Mouse (Mus musculus): Measurements from ENCODE around the gene Fam189a2. TPM values are rescaled to one million over a fixed set of nuclear protein-coding genes. Genes with fewer than 3 reads are reported as not detected.
A peak's percentile ranks its signal among the peaks of the same experiment; 100 is the strongest.

The Fam189a2 gene
- polyA plus RNA-seq, 1 experiment from 2014 or later: 0.27 TPM

GRCm38 (mm10) chr19:24058021-24058420 lies 27.2 kb upstream of the Fam189a2 start:
- DNase-seq (ENCODE audit: low spot score) (no peak), ATAC-seq (ENCODE audit: insufficient number of reproducible peaks, low FRiP score, low TSS enrichment, low read depth) (no peak)
- H3K9me3 ChIP-seq (ENCODE audit: control insufficient read depth, low read length): no peaks in the 10 kb centered on the region
- 79% methylated on average over 5 of the region's 5 CpGs for WGBS
- no peaks in the 10 kb centered on the region for H3K27me3 ChIP-seq (ENCODE audit: control insufficient read depth, insufficient read depth, low read length)
- no peak overlapping the region for H3K9ac ChIP-seq (ENCODE audit: low read length)
- no peaks in the 10 kb centered on the region for H3K4me1 ChIP-seq (ENCODE audit: control insufficient read depth, insufficient read depth, low read length)
- H3K36me3 ChIP-seq (ENCODE audit: control insufficient read depth, insufficient read depth, low read length): no peaks in the 10 kb centered on the region
- H3K4me2 ChIP-seq (ENCODE audit: low read depth, severe bottlenecking): no peak overlapping the region
- H3K4me3 ChIP-seq (ENCODE audit: low read depth, low read length): no peak overlapping the region
- no peak overlapping the region for H3K27ac ChIP-seq (replicated peaks; ENCODE audit: low read depth, low read length)

GRCm38 (mm10) chr19:24056880-24057279 lies 26.1 kb upstream of the Fam189a2 start:
- DNase-seq (ENCODE audit: low spot score): no peak
- no peak for ATAC-seq (ENCODE audit: insufficient number of reproducible peaks, low FRiP score, low TSS enrichment, low read depth)
- H3K9me3 ChIP-seq (ENCODE audit: control insufficient read depth, low read length): no peaks in the 10 kb centered on the region
- 95% methylated on average over 1 of the region's 1 CpGs for WGBS
- no peak overlapping the region for H3K27ac ChIP-seq (replicated peaks; ENCODE audit: low read depth, low read length)
- no peaks in the 10 kb centered on the region for H3K4me1 ChIP-seq (ENCODE audit: control insufficient read depth, insufficient read depth, low read length)
- no peak overlapping the region for H3K9ac ChIP-seq (ENCODE audit: low read length)
- H3K4me3 ChIP-seq (ENCODE audit: low read depth, low read length): no peak overlapping the region
- no peaks in the 10 kb centered on the region for H3K36me3 ChIP-seq (ENCODE audit: control insufficient read depth, insufficient read depth, low read length)
- H3K27me3 ChIP-seq (ENCODE audit: control insufficient read depth, insufficient read depth, low read length): no peaks in the 10 kb centered on the region
- H3K4me2 ChIP-seq (ENCODE audit: low read depth, severe bottlenecking): no peak overlapping the region

DNA sequence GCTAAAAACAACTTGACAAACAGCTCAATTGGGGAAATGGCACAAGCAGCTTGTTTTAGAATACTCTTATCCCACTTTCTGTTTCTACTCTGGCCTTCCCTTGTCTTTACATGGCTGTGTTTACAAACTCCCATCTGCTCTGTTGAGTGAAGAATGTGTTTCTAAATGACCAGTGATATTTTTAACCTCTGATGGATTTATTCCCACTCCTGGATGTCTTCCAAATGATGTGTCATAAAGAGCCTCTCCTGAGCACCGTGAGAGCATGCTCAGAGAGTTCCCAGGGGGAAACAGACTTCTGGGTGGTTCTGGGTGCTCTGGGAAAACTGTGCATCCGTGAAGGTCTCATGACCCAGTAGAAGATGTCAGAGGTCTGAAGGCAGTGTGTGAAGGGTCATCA lies 24.1 kb upstream of the Fam189a2 start:
- Histone ChIP-seq H3K9ac (ENCODE audit: low read length) (no peak overlapping the region), H3K4me1 (ENCODE audit: control insufficient read depth, insufficient read depth, low read length) (no peaks in the 10 kb centered on the region), H3K4me2 (ENCODE audit: low read depth, severe bottlenecking) (no peak overlapping the region), H3K36me3 (ENCODE audit: control insufficient read depth, insufficient read depth, low read length) (no peaks in the 10 kb centered on the region), H3K27ac (replicated peaks; ENCODE audit: low read depth, low read length) (no peak overlapping the region), H3K4me3 (ENCODE audit: low read depth, low read length) (no peak overlapping the region), H3K27me3 (ENCODE audit: control insufficient read depth, insufficient read depth, low read length) (no peaks in the 10 kb centered on the region), H3K9me3 (ENCODE audit: control insufficient read depth, low read length) (no peaks in the 10 kb centered on the region)
- 61% methylated on average over 2 of the region's 2 CpGs for WGBS
- ATAC-seq (ENCODE audit: insufficient number of reproducible peaks, low FRiP score, low TSS enrichment, low read depth): no peak
- DNase-seq (ENCODE audit: low spot score): no peak

DNA sequence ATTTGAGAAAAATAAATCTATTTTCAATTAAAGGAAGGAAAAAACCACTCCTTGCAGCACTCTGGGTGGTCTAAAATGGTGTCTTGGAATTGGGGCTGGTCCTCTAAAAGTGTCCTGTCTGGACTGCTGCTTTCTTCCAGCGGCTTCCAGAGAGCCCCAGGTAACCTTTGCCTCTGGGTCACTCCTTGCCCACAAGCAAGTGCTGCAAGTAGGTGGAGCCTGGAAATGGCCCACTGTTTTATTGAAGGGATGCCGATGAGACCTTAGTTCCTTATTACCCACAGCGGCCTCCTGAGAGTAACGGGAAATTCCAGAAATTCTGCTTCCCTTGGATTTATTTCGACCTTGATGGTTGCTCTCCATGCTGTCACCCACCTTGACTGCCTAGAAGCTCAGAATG lies 23.4 kb upstream of the Fam189a2 start:
- H3K9me3 ChIP-seq (ENCODE audit: control insufficient read depth, low read length): no peaks in the 10 kb centered on the region
- no peak overlapping the region for H3K9ac ChIP-seq (ENCODE audit: low read length)
- no peak for ATAC-seq (ENCODE audit: insufficient number of reproducible peaks, low FRiP score, low TSS enrichment, low read depth)
- 27% methylated on average over 5 of the region's 5 CpGs for WGBS
- peak; percentile 27 for DNase-seq (ENCODE audit: low spot score)
- no peaks in the 10 kb centered on the region for H3K36me3 ChIP-seq (ENCODE audit: control insufficient read depth, insufficient read depth, low read length)
- no peaks in the 10 kb centered on the region for H3K4me1 ChIP-seq (ENCODE audit: control insufficient read depth, insufficient read depth, low read length)
- no peak overlapping the region for H3K4me3 ChIP-seq (ENCODE audit: low read depth, low read length)
- no peak overlapping the region for H3K27ac ChIP-seq (replicated peaks; ENCODE audit: low read depth, low read length)
- no peaks in the 10 kb centered on the region for H3K27me3 ChIP-seq (ENCODE audit: control insufficient read depth, insufficient read depth, low read length)
- H3K4me2 ChIP-seq (ENCODE audit: low read depth, severe bottlenecking): no peak overlapping the region

DNA sequence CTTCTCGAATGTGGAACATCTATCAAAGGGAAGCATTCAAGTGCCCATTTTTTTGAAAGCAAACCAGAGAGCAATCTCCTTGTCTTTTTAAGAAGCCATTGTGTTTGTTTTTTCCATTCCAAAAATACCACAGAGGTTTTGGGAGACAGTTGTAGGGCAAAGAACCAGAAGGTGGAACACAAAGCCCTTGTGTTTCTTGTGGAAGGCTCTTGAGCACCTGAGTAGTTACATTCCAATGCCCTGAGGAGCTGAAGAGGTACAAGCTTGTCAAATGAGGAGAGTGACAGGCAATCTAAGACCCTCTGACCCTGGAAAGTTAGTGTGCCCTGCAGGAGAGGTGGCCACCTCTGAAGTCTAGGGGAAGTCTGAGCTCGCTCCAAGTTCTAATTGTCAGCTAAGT lies 19.7 kb upstream of the Fam189a2 start:
- no peak overlapping the region for H3K27ac ChIP-seq (replicated peaks; ENCODE audit: low read depth, low read length)
- ATAC-seq (ENCODE audit: insufficient number of reproducible peaks, low FRiP score, low TSS enrichment, low read depth) (no peak), DNase-seq (ENCODE audit: low spot score) (no peak)
- H3K36me3 ChIP-seq (ENCODE audit: control insufficient read depth, insufficient read depth, low read length): no peaks in the 10 kb centered on the region
- no peaks in the 10 kb centered on the region for H3K4me1 ChIP-seq (ENCODE audit: control insufficient read depth, insufficient read depth, low read length)
- 86% methylated on average over 2 of the region's 2 CpGs for WGBS
- no peak overlapping the region for H3K4me3 ChIP-seq (ENCODE audit: low read depth, low read length)
- no peaks in the 10 kb centered on the region for H3K27me3 ChIP-seq (ENCODE audit: control insufficient read depth, insufficient read depth, low read length)
- H3K9me3 ChIP-seq (ENCODE audit: control insufficient read depth, low read length): no peaks in the 10 kb centered on the region
- no peak overlapping the region for H3K9ac ChIP-seq (ENCODE audit: low read length)
- H3K4me2 ChIP-seq (ENCODE audit: low read depth, severe bottlenecking): no peak overlapping the region

DNA sequence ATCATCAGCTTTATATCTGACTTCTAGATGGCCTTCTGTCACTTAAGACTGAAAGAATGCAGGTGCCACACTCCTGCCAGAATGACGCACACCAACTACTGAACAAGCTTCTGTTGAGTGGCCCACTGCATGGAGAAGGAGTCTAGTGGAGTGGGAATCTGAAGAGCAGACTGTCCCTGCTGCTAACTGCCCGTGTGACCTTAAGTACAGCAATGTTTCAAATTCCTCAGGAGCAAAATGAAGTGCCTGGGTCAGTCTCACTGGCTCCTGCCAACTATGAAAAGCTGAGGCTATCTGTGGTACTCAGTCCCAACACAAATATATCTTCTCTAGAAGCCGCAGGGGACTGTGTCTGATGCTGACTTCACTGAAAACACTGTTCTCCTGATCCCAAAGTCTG lies 18.5 kb upstream of the Fam189a2 start:
- WGBS: 82% methylated on average over 3 of the region's 3 CpGs
- no peak for ATAC-seq (ENCODE audit: insufficient number of reproducible peaks, low FRiP score, low TSS enrichment, low read depth)

GRCm38 (mm10) chr19:24046395-24046993 lies 15.7 kb upstream of the Fam189a2 start:
- DNase-seq (ENCODE audit: low spot score) (no peak), ATAC-seq (ENCODE audit: insufficient number of reproducible peaks, low FRiP score, low TSS enrichment, low read depth) (no peak)
- H3K27ac ChIP-seq (replicated peaks; ENCODE audit: low read depth, low read length): no peak overlapping the region
- no peak overlapping the region for H3K4me3 ChIP-seq (ENCODE audit: low read depth, low read length)
- H3K36me3 ChIP-seq (ENCODE audit: control insufficient read depth, insufficient read depth, low read length): no peaks in the 10 kb centered on the region
- WGBS: 88% methylated on average over 10 of the region's 10 CpGs
- H3K9me3 ChIP-seq (ENCODE audit: control insufficient read depth, low read length): no peaks in the 10 kb centered on the region
- H3K9ac ChIP-seq (ENCODE audit: low read length): no peak overlapping the region
- no peaks in the 10 kb centered on the region for H3K27me3 ChIP-seq (ENCODE audit: control insufficient read depth, insufficient read depth, low read length)
- H3K4me2 ChIP-seq (ENCODE audit: low read depth, severe bottlenecking): no peak overlapping the region
- H3K4me1 ChIP-seq (ENCODE audit: control insufficient read depth, insufficient read depth, low read length): no peaks in the 10 kb centered on the region

More for the DNA sequence above, 18.5 kb upstream of the Fam189a2 start:
- H3K9ac ChIP-seq (ENCODE audit: low read length): no peak overlapping the region
- no peaks in the 10 kb centered on the region for H3K4me1 ChIP-seq (ENCODE audit: control insufficient read depth, insufficient read depth, low read length)
- H3K4me3 ChIP-seq (ENCODE audit: low read depth, low read length): no peak overlapping the region
- no peak overlapping the region for H3K4me2 ChIP-seq (ENCODE audit: low read depth, severe bottlenecking)
- H3K27ac ChIP-seq (replicated peaks; ENCODE audit: low read depth, low read length): no peak overlapping the region
- DNase-seq (ENCODE audit: low spot score): no peak
- H3K9me3 ChIP-seq (ENCODE audit: control insufficient read depth, low read length): no peaks in the 10 kb centered on the region
- no peaks in the 10 kb centered on the region for H3K36me3 ChIP-seq (ENCODE audit: control insufficient read depth, insufficient read depth, low read length)
- H3K27me3 ChIP-seq (ENCODE audit: control insufficient read depth, insufficient read depth, low read length): no peaks in the 10 kb centered on the region

GRCm38 (mm10) chr19:24042387-24042786 lies 11.6 kb upstream of the Fam189a2 start:
- H3K4me2 ChIP-seq (ENCODE audit: low read depth, severe bottlenecking): no peak overlapping the region
- H3K9ac ChIP-seq (ENCODE audit: low read length): no peak overlapping the region
- no peak overlapping the region for H3K4me3 ChIP-seq (ENCODE audit: low read depth, low read length)
- H3K4me1 ChIP-seq (ENCODE audit: control insufficient read depth, insufficient read depth, low read length): no peaks in the 10 kb centered on the region
- H3K36me3 ChIP-seq (ENCODE audit: control insufficient read depth, insufficient read depth, low read length): no peaks in the 10 kb centered on the region
- no peak overlapping the region for H3K27ac ChIP-seq (replicated peaks; ENCODE audit: low read depth, low read length)
- DNase-seq (ENCODE audit: low spot score) (no peak), ATAC-seq (ENCODE audit: insufficient number of reproducible peaks, low FRiP score, low TSS enrichment, low read depth) (no peak)
- H3K27me3 ChIP-seq (ENCODE audit: control insufficient read depth, insufficient read depth, low read length): no peaks in the 10 kb centered on the region
- WGBS: 96% methylated on average over 2 of the region's 2 CpGs
- no peaks in the 10 kb centered on the region for H3K9me3 ChIP-seq (ENCODE audit: control insufficient read depth, low read length)
